Mouse (Mus musculus) v-Abl transformed pro-B cells (cell line): ENCODE data around the gene Nmral1.
"Not testable (repeated sequence)": the region's sequence is repeated elsewhere in the genome, so short reads cannot be mapped to it uniquely, and the experiment has no call there.

Experiments
- in situ Hi-C, 2 experiments: fragments of 400-800 bp; cut with MboI; formaldehyde crosslinking; loops; one replicate each; pipeline ENCODE4 v1.15.1; 2025; ENCODE audit not compliant: unreplicated experiment in 2 of 2

Nmral1 gene

GRCm38 (mm10) chr16:4722128-4722914 lies 3.2 kb upstream of the Nmral1 start:
- in situ Hi-C loops: loop anchor here in 1 of 2 experiments (10.0 kb wide), 1 partner anchor 62 kb away; no protein-coding TSS in a partner anchor

- in situ Hi-C loops: loop anchor here in 1 of 2 experiments (5.0 kb wide), 2 partner anchors 46 to 101 kb away; no protein-coding TSS in a partner anchor
Measured at GRCm38 (mm10) chr16:4717866-4718265, 1.3 kb downstream of the Nmral1 start.

- in situ Hi-C loops: no loop called here
Measured at GRCm38 (mm10) chr16:4713861-4714710, 5.1 kb downstream of the Nmral1 start.

- in situ Hi-C loops: no loop called here
Measured at GRCm38 (mm10) chr16:4711173-4711572, 8.0 kb downstream of the Nmral1 start.

- in situ Hi-C loops: no loop called here
Measured at GRCm38 (mm10) chr16:4705541-4705940, 13.6 kb downstream of the Nmral1 start.

GRCm38 (mm10) chr16:4702646-4703045 lies 16.5 kb downstream of the Nmral1 start:
- in situ Hi-C loops: no loop called here

- in situ Hi-C loops: no loop called here
Measured at GRCm38 (mm10) chr16:4701211-4701610, 17.9 kb downstream of the Nmral1 start.

GRCm38 (mm10) chr16:4689371-4689770 lies 29.8 kb downstream of the Nmral1 start:
- in situ Hi-C loops: loop anchor here in 1 of 2 experiments (5.0 kb wide), 1 partner anchor 98 kb away; no protein-coding TSS in a partner anchor

GRCm38 (mm10) chr16:4684457-4684791 lies 34.7 kb downstream of the Nmral1 start:
- in situ Hi-C loops: no loop called here

GRCm38 (mm10) chr16:4683581-4684456 lies 35.3 kb downstream of the Nmral1 start:
- in situ Hi-C loops: no loop called here

GRCm38 (mm10) chr16:4683193-4683580 lies 36.0 kb downstream of the Nmral1 start:
- in situ Hi-C loops: no loop called here

- in situ Hi-C loops: no loop called here
Measured at GRCm38 (mm10) chr16:4682628-4683179, 36.5 kb downstream of the Nmral1 start.

- in situ Hi-C loops: not testable (repeated sequence)
Measured at GRCm38 (mm10) chr16:4680922-4681455, 38.2 kb downstream of the Nmral1 start.

GRCm38 (mm10) chr16:4679121-4680018 lies 39.8 kb downstream of the Nmral1 start, which contains the start of gene Coro7:
Gene Coro7 (minus strand): TSS chr16:4679777.
- in situ Hi-C loops: loop anchor here in 1 of 2 experiments (10.0 kb wide), 1 partner anchor 105 kb away; no protein-coding TSS in a partner anchor

- in situ Hi-C loops: loop anchor here in 1 of 2 experiments (10.0 kb wide), 1 partner anchor 107 kb away; no protein-coding TSS in a partner anchor
Measured at GRCm38 (mm10) chr16:4678080-4678479, 41.1 kb downstream of the Nmral1 start.

GRCm38 (mm10) chr16:4676836-4677235 lies 42.3 kb downstream of the Nmral1 start:
- in situ Hi-C loops: loop anchor here in 1 of 2 experiments (10.0 kb wide), 1 partner anchor 108 kb away; no protein-coding TSS in a partner anchor

- in situ Hi-C loops: loop anchor here (5.0 to 25.0 kb wide), 3 partner anchors 43 to 238 kb away; partner anchors contain the start of gene Nmral1 (in 1 of the 2)
Measured at GRCm38 (mm10) chr16:4674091-4674490, 45.1 kb downstream of the Nmral1 start.

- in situ Hi-C loops: loop anchor here (5.0 to 25.0 kb wide), 3 partner anchors 47 to 242 kb away; partner anchors contain the start of gene Nmral1 (in 1 of the 2)
Measured at GRCm38 (mm10) chr16:4670317-4670716, 48.8 kb downstream of the Nmral1 start.
